Mouse (Mus musculus) lung, postnatal 0 days (tissue): ENCODE measurements around the gene Wapl.

Experiments used
- CTCF ChIP-seq: IDR thresholded peaks from 2 replicates; pipeline ENCODE4 v1.5.1; 2016; ENCODE audit warnings: antibody characterized with exemption, mild to moderate bottlenecking
- EP300 ChIP-seq: IDR thresholded peaks from 2 replicates; pipeline ENCODE4 v1.6.1; 2016; ENCODE audit warnings: antibody characterized with exemption, mild to moderate bottlenecking, control low read depth

- no peak for TF ChIP-seq CTCF
- no peak for TF ChIP-seq EP300
These were observed 11.3 kb downstream of the Wapl start for GRCm38 (mm10) chr14:34684989-34685388.
